Mouse (Mus musculus): ENCODE measurements around the gene Tnfaip3. TPM values are rescaled to one million over a fixed set of nuclear protein-coding genes. Genes with fewer than 3 reads are reported as not detected.

The Tnfaip3 gene
- polyA plus RNA-seq, 1 experiment: not detected

DNA sequence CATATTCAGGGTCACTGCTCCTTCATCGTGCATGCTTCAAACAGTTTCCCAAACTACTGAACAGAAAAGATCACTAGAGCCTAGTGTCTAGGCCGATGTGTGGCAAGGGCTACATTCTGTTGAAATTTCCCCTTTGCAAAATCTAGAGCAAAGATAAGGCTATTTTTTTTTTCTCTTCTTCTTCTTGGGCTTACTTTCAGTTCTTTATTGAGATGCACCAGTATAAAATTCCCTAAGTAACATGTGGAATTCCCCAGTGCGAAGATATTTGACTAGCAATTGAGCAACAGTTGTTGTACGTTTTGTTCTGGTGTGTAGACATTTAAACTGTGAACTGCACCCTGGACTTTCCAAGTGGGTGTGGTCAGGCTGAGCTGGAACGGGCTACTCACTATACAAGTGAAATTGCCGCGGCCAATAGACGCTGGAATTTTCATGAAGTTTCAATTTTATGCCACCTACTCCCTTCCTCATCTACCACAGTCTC, 6.2 kb downstream of the Tnfaip3 start:
- Histone ChIP-seq H3K27ac (ENCODE audit: insufficient read depth, low read depth, low read length) (no peak overlapping the region), H3K4me1 (ENCODE audit: control insufficient read depth, insufficient read depth, low read length) (0 out of 2 replicates have a peak, but pooled peaks cover 1% of the 10 kb centered on the region), H3K4me3 (ENCODE audit: insufficient read depth, low read depth, low read length) (no peak overlapping the region)
- TF ChIP-seq CTCF (IDR thresholded peaks at IDR 0.05; ENCODE audit: insufficient read depth, low read depth, low read length): no peak
- no peak for TF ChIP-seq POLR2A (IDR thresholded peaks at IDR 0.05; ENCODE audit: insufficient read depth, low read depth, low read length)
- 73% methylated on average over 8 of the region's 8 CpGs for WGBS

DNA sequence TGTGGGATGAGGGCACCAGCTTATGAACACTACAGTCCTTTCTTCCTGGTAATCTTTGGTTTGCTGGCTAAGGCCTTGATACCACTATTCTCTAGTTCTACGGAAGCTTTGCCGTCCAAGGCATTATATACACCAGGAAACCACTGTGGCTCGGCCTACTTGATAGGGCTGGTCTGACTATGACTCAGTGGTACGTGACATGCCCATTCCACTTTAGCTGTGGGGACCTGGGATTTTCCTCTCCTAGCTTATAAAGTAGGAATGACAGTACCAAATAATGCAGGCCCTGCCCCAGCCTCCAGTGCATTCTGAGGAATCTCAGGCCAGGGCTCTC, 6.9 kb downstream of the Tnfaip3 start:
- TF ChIP-seq CTCF (IDR thresholded peaks at IDR 0.05; ENCODE audit: insufficient read depth, low read depth, low read length): no peak
- no peak for TF ChIP-seq POLR2A (IDR thresholded peaks at IDR 0.05; ENCODE audit: insufficient read depth, low read depth, low read length)
- 97% methylated on average over 4 of the region's 4 CpGs for WGBS
- Histone ChIP-seq H3K4me1 (ENCODE audit: control insufficient read depth, insufficient read depth, low read length) (no peaks in the 10 kb centered on the region), H3K4me3 (ENCODE audit: insufficient read depth, low read depth, low read length) (no peak overlapping the region), H3K27ac (ENCODE audit: insufficient read depth, low read depth, low read length) (no peak overlapping the region)

DNA sequence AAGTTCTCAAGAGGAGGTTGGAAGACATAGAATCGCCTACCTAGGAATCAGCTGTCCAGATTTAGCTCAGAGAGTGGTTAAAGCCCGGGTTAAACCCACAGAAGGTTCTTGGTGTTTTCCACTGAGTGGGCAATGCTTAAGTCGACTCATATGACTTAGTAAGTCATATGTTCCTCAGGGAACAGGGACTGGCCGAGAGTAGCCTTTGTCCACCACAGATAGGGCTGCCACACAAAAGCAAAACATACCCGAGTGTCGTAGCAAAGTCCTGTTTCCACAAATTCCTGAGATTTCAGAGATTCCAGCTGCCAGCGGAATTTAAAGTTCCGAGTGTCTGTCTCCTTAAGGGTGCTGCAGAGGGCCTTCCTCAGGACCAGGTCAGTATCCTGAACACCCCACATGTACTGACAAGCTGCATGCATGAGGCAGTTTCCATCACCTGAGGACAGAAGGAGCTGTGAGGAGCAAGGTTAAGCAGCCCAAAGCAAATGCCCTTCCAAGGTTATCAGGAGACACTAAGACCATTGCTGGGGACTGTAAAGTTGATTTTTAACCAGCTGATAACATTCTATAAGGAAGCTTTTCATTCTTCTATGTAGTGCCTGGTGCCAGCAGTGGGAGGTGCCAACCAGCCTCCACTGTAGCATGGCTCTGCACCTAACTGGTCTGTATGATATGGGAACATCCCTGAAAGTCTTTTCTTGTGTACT, 7.4 kb downstream of the Tnfaip3 start:
- no peak overlapping the region for H3K4me3 ChIP-seq (ENCODE audit: insufficient read depth, low read depth, low read length)
- WGBS: 82% methylated on average over 8 of the region's 8 CpGs
- no peaks in the 10 kb centered on the region for H3K4me1 ChIP-seq (ENCODE audit: control insufficient read depth, insufficient read depth, low read length)
- no peak overlapping the region for H3K27ac ChIP-seq (ENCODE audit: insufficient read depth, low read depth, low read length)
- TF ChIP-seq CTCF (IDR thresholded peaks at IDR 0.05; ENCODE audit: insufficient read depth, low read depth, low read length) (no peak), POLR2A (IDR thresholded peaks at IDR 0.05; ENCODE audit: insufficient read depth, low read depth, low read length) (no peak)

DNA sequence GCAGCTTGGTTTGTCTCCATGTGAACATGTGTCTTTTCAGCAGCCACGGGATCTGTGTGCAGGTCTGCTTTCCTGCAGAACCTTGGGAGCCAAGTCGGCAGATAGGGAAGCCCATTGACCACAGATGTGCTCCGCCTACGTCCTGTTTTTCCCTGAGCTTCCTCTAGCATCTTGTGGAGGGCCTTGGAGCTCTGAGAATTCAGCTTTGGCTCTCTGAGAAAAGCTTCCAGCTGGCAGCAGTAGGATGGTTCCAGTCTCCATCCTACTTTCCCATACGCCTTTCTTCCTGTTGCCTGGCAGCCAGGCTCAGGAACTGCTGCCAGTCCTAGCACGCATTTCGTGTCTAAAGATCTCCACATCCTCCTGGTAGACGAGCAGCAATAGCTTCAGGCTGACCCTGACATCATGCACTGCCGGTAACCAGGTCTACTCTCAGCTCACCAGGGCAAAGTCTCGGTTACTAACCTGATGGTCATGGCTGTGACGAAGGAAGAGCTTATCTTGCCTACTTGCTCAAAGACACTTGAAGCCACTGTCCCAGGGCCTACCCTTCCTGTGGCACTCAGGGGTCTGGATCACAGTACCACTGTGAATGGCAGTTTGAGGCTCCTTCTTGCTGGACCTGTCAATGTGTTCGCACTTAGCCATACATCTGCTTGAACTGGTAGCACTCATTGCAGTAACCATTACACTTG, 13.2 kb downstream of the Tnfaip3 start:
- Histone ChIP-seq H3K4me3 (ENCODE audit: insufficient read depth, low read depth, low read length) (no peak overlapping the region), H3K4me1 (ENCODE audit: control insufficient read depth, insufficient read depth, low read length) (no peaks in the 10 kb centered on the region), H3K27ac (ENCODE audit: insufficient read depth, low read depth, low read length) (no peak overlapping the region)
- WGBS: 74% methylated on average over 12 of the region's 12 CpGs
- TF ChIP-seq CTCF (IDR thresholded peaks at IDR 0.05; ENCODE audit: insufficient read depth, low read depth, low read length) (no peak), POLR2A (IDR thresholded peaks at IDR 0.05; ENCODE audit: insufficient read depth, low read depth, low read length) (no peak)

DNA sequence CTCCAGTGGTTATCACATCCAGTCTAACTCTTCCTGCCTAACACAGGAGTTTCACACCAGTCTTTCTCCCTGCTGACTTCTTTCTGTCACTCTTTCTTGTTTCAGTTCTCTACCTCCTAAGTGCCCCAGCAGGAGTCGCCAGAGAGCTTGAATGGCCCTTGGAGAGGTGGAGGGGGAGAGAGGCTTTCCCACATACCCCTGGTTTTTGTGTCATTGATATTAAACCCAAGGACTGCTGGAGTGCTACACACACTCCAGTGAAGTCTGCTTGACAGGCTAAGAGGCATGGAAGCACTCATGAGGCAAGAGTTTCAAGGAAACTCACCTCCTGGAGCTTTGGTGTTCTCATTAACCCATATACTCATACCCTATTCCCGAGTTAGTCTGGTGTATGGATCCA, 16.0 kb downstream of the Tnfaip3 start:
- Histone ChIP-seq H3K27ac (ENCODE audit: insufficient read depth, low read depth, low read length) (no peak overlapping the region), H3K4me1 (ENCODE audit: control insufficient read depth, insufficient read depth, low read length) (no peaks in the 10 kb centered on the region), H3K4me3 (ENCODE audit: insufficient read depth, low read depth, low read length) (no peak overlapping the region)
- 79% methylated on average over 2 of the region's 2 CpGs for WGBS
- no peak for TF ChIP-seq CTCF (IDR thresholded peaks at IDR 0.05; ENCODE audit: insufficient read depth, low read depth, low read length)

DNA sequence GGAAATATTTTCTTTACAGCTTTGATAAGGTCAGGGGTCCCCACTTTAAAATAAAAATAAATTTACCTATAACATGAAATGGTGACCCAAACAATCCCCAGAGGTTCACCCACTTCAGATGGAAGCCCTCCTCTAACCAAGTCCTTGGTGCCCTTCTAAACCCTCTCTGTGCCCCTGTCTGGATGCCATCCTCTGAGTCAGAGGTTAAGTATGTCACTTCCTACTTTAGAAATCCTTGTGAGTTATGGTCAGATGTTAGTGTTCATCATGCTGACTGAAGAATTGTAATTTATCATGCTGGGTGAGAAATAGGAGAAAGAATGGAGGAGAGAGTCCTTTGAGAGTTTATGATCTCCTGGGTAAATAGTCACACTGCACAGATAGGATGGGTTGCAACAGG, 19.1 kb downstream of the Tnfaip3 start:
- no peak overlapping the region for H3K4me3 ChIP-seq (ENCODE audit: insufficient read depth, low read depth, low read length)
- no peak for TF ChIP-seq CTCF (IDR thresholded peaks at IDR 0.05; ENCODE audit: insufficient read depth, low read depth, low read length)
- TF ChIP-seq POLR2A (IDR thresholded peaks at IDR 0.05; ENCODE audit: insufficient read depth, low read depth, low read length): no peak
- no peaks in the 10 kb centered on the region for H3K4me1 ChIP-seq (ENCODE audit: control insufficient read depth, insufficient read depth, low read length)
- no peak overlapping the region for H3K27ac ChIP-seq (ENCODE audit: insufficient read depth, low read depth, low read length)

DNA sequence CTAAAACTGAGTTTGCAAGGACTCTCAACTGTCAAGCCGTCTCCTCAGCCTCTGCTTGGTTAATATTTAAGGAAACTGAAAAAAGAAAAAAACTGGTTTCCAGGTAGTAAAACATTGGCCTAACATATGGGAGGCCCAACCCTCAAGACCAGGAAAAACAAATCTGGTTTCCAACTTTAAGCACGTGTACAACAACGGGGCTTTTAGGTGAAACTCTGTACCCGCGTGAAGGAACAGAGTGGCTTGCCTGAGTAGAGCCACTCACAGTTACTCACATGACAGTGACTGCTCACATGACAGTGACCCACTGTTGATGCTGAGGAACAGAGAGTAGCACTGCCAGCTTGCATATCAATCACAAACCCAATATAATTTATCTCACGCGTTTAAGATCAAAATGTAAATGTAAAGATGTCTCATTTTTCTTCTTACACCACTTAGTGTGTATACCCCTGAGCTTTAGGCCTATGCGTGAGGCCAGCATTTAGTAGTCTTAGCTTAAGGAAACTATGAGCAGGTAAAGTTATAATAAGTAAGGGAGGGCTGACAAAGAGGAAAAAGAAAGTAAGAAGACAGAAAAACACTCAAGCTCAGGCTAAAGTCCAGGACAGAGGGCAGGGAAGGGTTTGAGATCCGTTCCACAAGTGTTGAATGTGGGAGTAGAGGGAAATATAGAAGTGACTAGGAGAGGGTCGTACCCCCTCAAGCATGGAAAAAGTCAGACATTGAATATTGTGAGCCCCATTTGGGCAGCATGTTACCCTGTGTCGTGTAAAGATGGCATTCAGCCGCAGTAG, 19.8 kb downstream of the Tnfaip3 start:
- WGBS: 91% methylated on average over 12 of the region's 12 CpGs
- no peak overlapping the region for H3K27ac ChIP-seq (ENCODE audit: insufficient read depth, low read depth, low read length)

DNA sequence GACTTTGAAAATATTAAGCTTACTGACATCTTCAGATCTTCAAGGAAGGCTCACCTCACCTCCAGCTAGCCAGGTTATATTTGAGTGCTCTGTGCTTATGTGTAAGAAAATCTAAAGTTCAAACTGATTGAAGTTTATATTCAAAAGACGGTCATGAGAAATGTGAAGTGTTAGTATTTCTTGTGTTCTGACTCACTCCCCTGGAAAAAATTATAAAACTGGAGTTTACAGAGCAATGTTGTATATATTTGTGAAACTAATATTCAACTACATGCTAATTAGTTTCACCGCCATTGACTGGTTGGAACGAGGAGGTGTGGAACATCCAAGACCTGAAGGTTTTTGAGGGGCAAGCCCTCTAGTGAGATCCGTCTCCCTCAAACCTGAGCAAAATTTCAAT, 22.5 kb downstream of the Tnfaip3 start:
- TF ChIP-seq POLR2A (IDR thresholded peaks at IDR 0.05; ENCODE audit: insufficient read depth, low read depth, low read length): no peak
- TF ChIP-seq CTCF (IDR thresholded peaks at IDR 0.05; ENCODE audit: insufficient read depth, low read depth, low read length): no peak
- H3K4me1 ChIP-seq (ENCODE audit: control insufficient read depth, insufficient read depth, low read length): no peaks in the 10 kb centered on the region
- no peak overlapping the region for H3K27ac ChIP-seq (ENCODE audit: insufficient read depth, low read depth, low read length)
- no peak overlapping the region for H3K4me3 ChIP-seq (ENCODE audit: insufficient read depth, low read depth, low read length)
- 88% methylated on average over 4 of the region's 4 CpGs for whole genome bisulfite sequencing

More for the DNA sequence above, 19.8 kb downstream of the Tnfaip3 start:
- no peak overlapping the region for H3K4me3 ChIP-seq (ENCODE audit: insufficient read depth, low read depth, low read length)
- no peaks in the 10 kb centered on the region for H3K4me1 ChIP-seq (ENCODE audit: control insufficient read depth, insufficient read depth, low read length)
- TF ChIP-seq POLR2A (IDR thresholded peaks at IDR 0.05; ENCODE audit: insufficient read depth, low read depth, low read length) (no peak), CTCF (IDR thresholded peaks at IDR 0.05; ENCODE audit: insufficient read depth, low read depth, low read length) (no peak)

DNA sequence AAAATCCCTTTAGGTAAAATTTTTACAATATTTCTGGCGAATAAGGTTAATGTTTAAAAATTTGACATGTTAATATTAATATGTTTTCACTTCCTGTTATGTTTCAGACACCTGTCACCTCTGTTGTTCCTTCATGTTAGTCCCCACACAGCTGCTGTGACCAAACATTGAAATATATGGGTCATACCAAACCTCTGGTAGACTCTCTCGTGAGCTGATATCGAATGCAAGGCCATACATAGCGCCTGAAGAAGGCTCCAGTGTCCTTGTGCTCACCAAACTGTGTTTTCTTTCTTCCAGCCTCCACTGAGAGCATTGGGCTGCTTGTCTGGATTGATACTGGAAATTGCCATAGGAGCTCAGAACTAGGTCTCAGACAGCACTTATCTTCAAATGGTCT, 24.4 kb downstream of the Tnfaip3 start:
- H3K27ac ChIP-seq (ENCODE audit: insufficient read depth, low read depth, low read length): no peak overlapping the region
- TF ChIP-seq POLR2A (IDR thresholded peaks at IDR 0.05; ENCODE audit: insufficient read depth, low read depth, low read length) (no peak), CTCF (IDR thresholded peaks at IDR 0.05; ENCODE audit: insufficient read depth, low read depth, low read length) (no peak)
- no peaks in the 10 kb centered on the region for H3K4me1 ChIP-seq (ENCODE audit: control insufficient read depth, insufficient read depth, low read length)
- 96% methylated on average over 4 of the region's 4 CpGs for WGBS
- H3K4me3 ChIP-seq (ENCODE audit: insufficient read depth, low read depth, low read length): no peak overlapping the region
